Mouse (Mus musculus): ENCODE data around the gene Cacna1d.
A peak's percentile ranks its signal among the peaks of the same experiment; 100 is the strongest.

Cacna1d gene

GRCm38 (mm10) chr14:30261561-30262251, 229.5 kb downstream of the Cacna1d start:
- no peak for DNase-seq (ENCODE audit: low spot score)

GRCm38 (mm10) chr14:30257626-30258025, 233.6 kb downstream of the Cacna1d start:
- no peak for DNase-seq (ENCODE audit: low spot score)

GRCm38 (mm10) chr14:30256486-30256885, 234.8 kb downstream of the Cacna1d start:
- no peak for DNase-seq (ENCODE audit: low spot score)

- DNase-seq (ENCODE audit: low spot score): peak; percentile 23
Measured at GRCm38 (mm10) chr14:30255701-30256400, 235.4 kb downstream of the Cacna1d start.

- no peak for DNase-seq (ENCODE audit: low spot score)
Measured at GRCm38 (mm10) chr14:30254776-30255175, 236.5 kb downstream of the Cacna1d start.

- DNase-seq (ENCODE audit: low spot score): no peak
Measured at GRCm38 (mm10) chr14:30252824-30253223, 238.4 kb downstream of the Cacna1d start.

- DNase-seq (ENCODE audit: low spot score): no peak
Measured at GRCm38 (mm10) chr14:30251351-30251750, 239.9 kb downstream of the Cacna1d start.

GRCm38 (mm10) chr14:30249591-30249990, 241.7 kb downstream of the Cacna1d start:
- DNase-seq (ENCODE audit: low spot score): no peak

GRCm38 (mm10) chr14:30248811-30249210, 242.4 kb downstream of the Cacna1d start:
- no peak for DNase-seq (ENCODE audit: low spot score)

- no peak for DNase-seq (ENCODE audit: low spot score)
Measured at GRCm38 (mm10) chr14:30248121-30248520, 243.1 kb downstream of the Cacna1d start.

- DNase-seq (ENCODE audit: low spot score): no peak
Measured at GRCm38 (mm10) chr14:30247606-30248005, 243.6 kb downstream of the Cacna1d start.

GRCm38 (mm10) chr14:30244776-30245175, 246.5 kb downstream of the Cacna1d start:
- no peak for DNase-seq (ENCODE audit: low spot score)

- DNase-seq (ENCODE audit: low spot score): no peak
Measured at GRCm38 (mm10) chr14:30242818-30243205, 248.4 kb downstream of the Cacna1d start.

GRCm38 (mm10) chr14:30242166-30242817, 249.0 kb downstream of the Cacna1d start:
- DNase-seq (ENCODE audit: low spot score): no peak

- no peak for DNase-seq (ENCODE audit: low spot score)
Measured at GRCm38 (mm10) chr14:30240916-30241515, 250.2 kb downstream of the Cacna1d start.

- DNase-seq (ENCODE audit: low spot score): no peak
Measured at GRCm38 (mm10) chr14:30238807-30239206, 252.4 kb downstream of the Cacna1d start.

GRCm38 (mm10) chr14:30225161-30225560, 266.1 kb downstream of the Cacna1d start:
- no peak for DNase-seq (ENCODE audit: low spot score)

- DNase-seq (ENCODE audit: low spot score): no peak
Measured at GRCm38 (mm10) chr14:30222101-30222500, 269.2 kb downstream of the Cacna1d start.

GRCm38 (mm10) chr14:30219851-30220250, 271.4 kb downstream of the Cacna1d start:
- no peak for DNase-seq (ENCODE audit: low spot score)

- DNase-seq (ENCODE audit: low spot score): peak; percentile 60
Measured at GRCm38 (mm10) chr14:30218114-30218513, 273.1 kb downstream of the Cacna1d start.

GRCm38 (mm10) chr14:30217124-30217523, 274.1 kb downstream of the Cacna1d start:
- no peak for DNase-seq (ENCODE audit: low spot score)

GRCm38 (mm10) chr14:30208156-30208555, 283.1 kb downstream of the Cacna1d start:
- DNase-seq (ENCODE audit: low spot score): peak; percentile 28

- no peak for DNase-seq (ENCODE audit: low spot score)
Measured at GRCm38 (mm10) chr14:30205821-30206220, 285.4 kb downstream of the Cacna1d start.
